Mouse (Mus musculus) kidney, embryonic 14.5 days (tissue): Measurements from ENCODE around the gene Rubcnl. TPM values are rescaled to one million over a fixed set of nuclear protein-coding genes. Genes with fewer than 3 reads are reported as not detected.

Experiments used
- ATAC-seq: fragments of 200-750 bp; cut with Nextera tagmentation; 2 replicates; pipeline ENCODE4 v1.8.0; 2017; ENCODE audit warnings: moderate number of reproducible peaks, mild to moderate bottlenecking, moderate TSS enrichment, moderate library complexity; ENCODE audit not compliant: low FRiP score, low TSS enrichment
- H3K27ac ChIP-seq: fragments of 300-500 bp; sonication (generic); 2 replicates; pipeline ENCODE4 v1.5.1; 2014; ENCODE audit warnings: low read depth, mild to moderate bottlenecking, low read length, moderate library complexity, mixed read lengths
- H3K27me3 ChIP-seq: fragments of 300-500 bp; sonication (generic); 2 replicates; pipeline ENCODE4 v1.6.1; 2014; ENCODE audit warnings: mild to moderate bottlenecking, low read length; ENCODE audit not compliant: control insufficient read depth, insufficient read depth
- H3K36me3 ChIP-seq: fragments of 300-500 bp; sonication (generic); 2 replicates; pipeline ENCODE4 v1.6.1; 2014; ENCODE audit warnings: low read length, mixed read lengths; ENCODE audit not compliant: control insufficient read depth, insufficient read depth
- H3K4me1 ChIP-seq: fragments of 300-500 bp; sonication (generic); 2 replicates; pipeline ENCODE4 v1.6.1; 2014; ENCODE audit warnings: low read length, mixed read lengths; ENCODE audit not compliant: control insufficient read depth, insufficient read depth
- H3K4me2 ChIP-seq: fragments of 300-500 bp; sonication (generic); replicated peaks from 2 replicates; pipeline ENCODE4 v1.6.1; 2014; ENCODE audit warnings: low read depth, mild to moderate bottlenecking, low read length
- H3K4me3 ChIP-seq: fragments of 300-500 bp; sonication (generic); 2 replicates; pipeline ENCODE4 v1.5.1; 2014; ENCODE audit warnings: mild to moderate bottlenecking, low read length
- H3K9ac ChIP-seq: fragments of 300-500 bp; sonication (generic); 2 replicates; pipeline ENCODE4 v1.6.1; 2014; ENCODE audit warnings: low read depth, mild to moderate bottlenecking, low read length, moderate library complexity
- H3K9me3 ChIP-seq: fragments of 300-500 bp; sonication (generic); 2 replicates; pipeline ENCODE4 v1.6.1; 2016; ENCODE audit warnings: low read length; ENCODE audit not compliant: control insufficient read depth
- WGBS: fragments of 180-500 bp; shearing (Covaris S2); extraction: QIAGEN DNeasy Blood & Tissue Kit; methylation state at CpG from one replicate; pipeline ENCODE4 v1.1.7; 2014; 5-methylcytosine and 5-hydroxymethylcytosine counted together
- polyA plus RNA-seq: library from polyadenylated mRNA; unstranded; fragments of >200 nt; fragmentation: Nextera tagmentation; extraction: Ambion mirVana; gene quantifications from 2 replicates; pipeline ENCODE4 v1.2.1, GENCODE M21; 2014

Gene Rubcnl
- polyA plus RNA-seq, 1 experiment from 2014 or later: 0.34 TPM

- Histone ChIP-seq H3K9me3 (no peaks in the 10 kb centered on the region), H3K27me3 (no peaks in the 10 kb centered on the region), H3K4me3 (no peak overlapping the region), H3K4me1 (no peaks in the 10 kb centered on the region), H3K4me2 (no peak overlapping the region), H3K27ac (no peak overlapping the region), H3K9ac (no peak overlapping the region), H3K36me3 (no peaks in the 10 kb centered on the region)
- WGBS: 82% methylated on average over 3 of the region's 3 CpGs
- ATAC-seq: no peak
Observed at GRCm38 (mm10) chr14:74986527-74986926, 29.3 kb upstream of the Rubcnl start.

- H3K9ac ChIP-seq: no peak overlapping the region
- no peaks in the 10 kb centered on the region for H3K36me3 ChIP-seq
- no peak overlapping the region for H3K27ac ChIP-seq
- no peaks in the 10 kb centered on the region for H3K9me3 ChIP-seq
- H3K27me3 ChIP-seq: no peaks in the 10 kb centered on the region
- no peak for ATAC-seq
- no peaks in the 10 kb centered on the region for H3K4me1 ChIP-seq
- WGBS: 61% methylated on average over 4 of the region's 4 CpGs
- no peak overlapping the region for H3K4me3 ChIP-seq
- H3K4me2 ChIP-seq: no peak overlapping the region
Observed at GRCm38 (mm10) chr14:74989322-74989721, 26.5 kb upstream of the Rubcnl start.

DNA sequence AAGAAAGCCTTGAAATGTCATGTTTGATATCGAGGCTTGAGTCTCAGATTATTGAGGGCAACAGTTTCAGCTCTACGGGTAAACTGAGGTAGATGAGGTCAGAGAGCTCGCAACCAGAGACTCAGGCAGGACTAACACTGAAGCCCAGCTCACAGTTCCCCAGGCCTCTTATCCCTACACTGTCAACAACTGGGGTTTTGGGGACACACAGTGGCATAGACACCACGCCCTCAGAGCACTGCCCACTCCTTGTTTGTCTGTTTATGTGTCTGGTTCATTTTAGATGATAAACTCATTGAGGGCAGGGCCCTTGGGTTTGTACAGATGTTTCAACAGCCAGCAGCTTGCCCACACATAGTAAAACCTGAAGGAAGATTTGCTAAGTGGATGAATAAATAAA is 25.9 kb upstream of the Rubcnl start:
- Histone ChIP-seq H3K4me3 (no peak overlapping the region), H3K9me3 (no peaks in the 10 kb centered on the region), H3K27ac (no peak overlapping the region), H3K36me3 (no peaks in the 10 kb centered on the region), H3K4me1 (no peaks in the 10 kb centered on the region), H3K9ac (no peak overlapping the region), H3K27me3 (no peaks in the 10 kb centered on the region), H3K4me2 (no peak overlapping the region)
- 0 out of 2 replicates have a peak, but pooled peaks have one; percentile 43 for ATAC-seq
- WGBS: 93% methylated on average over 4 of the region's 4 CpGs

GRCm38 (mm10) chr14:74990504-74990903 is 25.3 kb upstream of the Rubcnl start:
- 0% methylated on average over 1 of the region's 1 CpGs for WGBS
- H3K4me2 ChIP-seq: no peak overlapping the region
- no peak for ATAC-seq

DNA sequence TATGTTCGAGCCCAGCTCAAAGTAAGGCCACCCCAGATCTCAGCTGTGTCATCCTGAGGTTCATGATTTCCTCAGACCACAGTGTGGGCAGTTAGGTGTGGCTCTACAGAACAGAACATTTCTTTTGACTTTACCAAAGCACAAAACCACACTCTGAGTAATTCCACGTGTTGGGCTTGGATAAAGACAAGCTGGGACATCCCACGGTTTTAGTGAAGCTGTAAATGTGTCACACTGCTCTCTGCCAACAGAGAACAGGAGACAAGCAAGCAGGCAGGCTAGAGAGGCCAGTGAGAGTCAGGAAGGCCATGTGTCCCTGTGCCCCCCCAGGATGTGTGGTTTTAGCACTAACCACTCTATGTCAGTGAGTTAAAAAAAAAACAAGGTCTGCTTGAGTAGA is 19.3 kb upstream of the Rubcnl start:
- no peak for ATAC-seq

More at GRCm38 (mm10) chr14:74990504-74990903, 25.3 kb upstream of the Rubcnl start:
- H3K9ac ChIP-seq: no peak overlapping the region
- no peak overlapping the region for H3K4me3 ChIP-seq
- H3K27me3 ChIP-seq: no peaks in the 10 kb centered on the region
- no peaks in the 10 kb centered on the region for H3K4me1 ChIP-seq
- H3K27ac ChIP-seq: no peak overlapping the region
- no peaks in the 10 kb centered on the region for H3K36me3 ChIP-seq
- H3K9me3 ChIP-seq: no peaks in the 10 kb centered on the region

DNA sequence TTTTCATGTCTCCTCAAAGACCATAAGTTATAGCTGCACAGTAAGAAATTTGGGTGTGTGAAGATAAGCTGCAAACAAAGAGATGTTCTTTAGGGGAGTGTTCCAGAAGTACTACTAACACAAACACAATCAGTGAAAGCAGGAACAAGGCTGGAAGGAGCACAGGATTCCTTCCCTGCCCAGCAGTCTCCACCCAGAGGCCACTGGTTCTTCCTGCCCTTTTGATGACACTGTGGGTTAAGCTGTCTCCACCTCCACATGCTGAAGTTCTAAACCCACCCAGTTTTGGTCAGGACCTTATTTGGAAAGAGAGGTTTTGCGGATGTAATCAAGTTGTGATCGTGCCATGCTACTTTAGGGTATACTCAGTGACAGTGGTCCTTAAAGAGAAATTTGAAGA is 18.8 kb upstream of the Rubcnl start:
- ATAC-seq: no peak
- WGBS: 95% methylated on average over 2 of the region's 2 CpGs
- Histone ChIP-seq H3K4me3 (no peak overlapping the region), H3K27me3 (no peaks in the 10 kb centered on the region), H3K4me2 (no peak overlapping the region), H3K27ac (no peak overlapping the region), H3K4me1 (no peaks in the 10 kb centered on the region), H3K9me3 (no peaks in the 10 kb centered on the region), H3K9ac (no peak overlapping the region), H3K36me3 (no peaks in the 10 kb centered on the region)

More for the DNA sequence above, 19.3 kb upstream of the Rubcnl start:
- no peak overlapping the region for H3K9ac ChIP-seq
- H3K36me3 ChIP-seq: no peaks in the 10 kb centered on the region
- WGBS: 38% methylated on average over 3 of the region's 3 CpGs
- H3K4me3 ChIP-seq: no peak overlapping the region
- no peaks in the 10 kb centered on the region for H3K9me3 ChIP-seq
- H3K4me1 ChIP-seq: no peaks in the 10 kb centered on the region
- H3K27me3 ChIP-seq: no peaks in the 10 kb centered on the region
- no peak overlapping the region for H3K4me2 ChIP-seq
- no peak overlapping the region for H3K27ac ChIP-seq

GRCm38 (mm10) chr14:75001364-75001763 is 14.5 kb upstream of the Rubcnl start:
- Histone ChIP-seq H3K4me1 (no peaks in the 10 kb centered on the region), H3K27me3 (no peaks in the 10 kb centered on the region), H3K4me3 (no peak overlapping the region), H3K36me3 (no peaks in the 10 kb centered on the region), H3K9me3 (no peaks in the 10 kb centered on the region), H3K9ac (no peak overlapping the region), H3K27ac (no peak overlapping the region), H3K4me2 (no peak overlapping the region)
- WGBS: 84% methylated on average over 6 of the region's 6 CpGs
- ATAC-seq: no peak

DNA sequence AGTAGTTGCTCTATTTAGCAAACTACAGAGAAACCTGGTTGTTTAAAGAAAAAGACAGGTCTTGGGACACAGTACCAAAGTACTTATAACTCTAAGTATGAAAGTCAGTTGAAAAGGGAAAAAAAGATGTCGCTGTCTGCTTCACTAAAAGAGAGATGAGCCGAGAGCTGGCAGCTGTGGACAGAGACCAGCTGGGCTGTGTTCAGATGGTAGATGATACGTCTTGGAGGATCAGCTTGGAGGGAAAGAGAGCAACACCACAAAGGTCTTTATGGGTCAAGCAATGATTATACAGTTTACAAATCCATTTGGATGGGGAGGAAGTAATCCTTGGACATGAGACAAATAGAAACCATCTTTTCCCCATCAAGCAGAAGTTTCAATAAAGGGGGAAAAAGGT is 12.5 kb upstream of the Rubcnl start:
- H3K4me1 ChIP-seq: no peaks in the 10 kb centered on the region
- 52% methylated on average over 3 of the region's 3 CpGs for WGBS
- H3K9me3 ChIP-seq: no peaks in the 10 kb centered on the region
- no peak overlapping the region for H3K9ac ChIP-seq
- ATAC-seq: no peak
- H3K27ac ChIP-seq: no peak overlapping the region
- no peaks in the 10 kb centered on the region for H3K27me3 ChIP-seq
- H3K36me3 ChIP-seq: no peaks in the 10 kb centered on the region
- H3K4me3 ChIP-seq: no peak overlapping the region
- H3K4me2 ChIP-seq: no peak overlapping the region

DNA sequence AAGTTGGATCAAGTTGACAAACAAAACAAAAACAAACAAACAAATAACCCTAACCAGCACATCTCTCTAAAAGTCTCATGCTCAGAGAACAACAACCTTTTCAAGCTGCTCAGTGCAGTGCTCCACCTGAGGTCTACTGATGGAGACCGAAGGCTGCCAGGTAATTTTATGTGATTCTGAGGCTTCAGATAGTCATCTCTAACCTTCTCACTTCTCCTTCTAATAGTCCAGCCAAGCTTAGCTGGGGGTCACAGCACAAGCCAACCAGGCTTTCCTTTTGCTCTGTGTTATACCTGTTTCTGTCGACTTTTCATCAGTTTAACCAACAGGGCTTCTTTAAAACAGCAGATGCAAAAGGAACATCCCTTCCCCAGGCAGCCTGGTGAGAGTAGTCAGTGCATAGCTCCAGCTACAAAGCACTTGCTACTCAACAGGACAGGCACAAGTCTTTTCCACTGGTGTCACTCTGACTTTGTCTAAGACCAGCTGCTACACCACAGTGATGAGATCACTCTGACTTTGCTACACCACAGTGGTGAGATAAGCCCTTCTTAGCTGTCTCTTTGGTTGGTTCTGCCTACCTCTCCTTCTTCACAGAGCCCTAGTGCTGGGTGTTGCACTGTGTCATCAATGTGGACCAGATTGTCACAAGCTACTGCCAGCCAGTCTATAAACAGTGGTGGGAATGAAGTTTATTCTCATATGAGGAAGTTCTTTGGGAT is 10.2 kb upstream of the Rubcnl start:
- Histone ChIP-seq H3K9ac (no peak overlapping the region), H3K36me3 (no peaks in the 10 kb centered on the region), H3K4me1 (no peaks in the 10 kb centered on the region), H3K4me2 (no peak overlapping the region), H3K9me3 (no peaks in the 10 kb centered on the region), H3K27ac (no peak overlapping the region), H3K4me3 (no peak overlapping the region), H3K27me3 (no peaks in the 10 kb centered on the region)
- WGBS: 75% methylated on average over 2 of the region's 2 CpGs
- no peak for ATAC-seq
